Mouse (Mus musculus) MEL (cell line): Measurements from ENCODE around the gene Trank1. TPM values are rescaled to one million over a fixed set of nuclear protein-coding genes. Genes with fewer than 3 reads are reported as not detected.

Experiments used
- DNase-seq: peaks from one replicate; pipeline ENCODE4 v3.0.0; 2011; ENCODE audit warnings: low read depth, low spot score
- H3K27ac ChIP-seq: 2 replicates; pipeline ENCODE4 v1.5.1; 2012; ENCODE audit warnings: low read depth, mild to moderate bottlenecking, control low read depth, low read length, moderate library complexity; ENCODE audit not compliant: control insufficient read depth
- H3K27me3 ChIP-seq, 2 experiments: fragments of 150-350 bp in 1 of 2; sonication (generic) in 1 of 2; 2 replicates each; pipeline ENCODE4 v1.6.1; 2012; ENCODE audit warnings: low read length in 2 of 2, mild to moderate bottlenecking in 2 of 2, improper control_type of control experiment in 1 of 2, moderate library complexity in 1 of 2; ENCODE audit not compliant: insufficient read depth in 2 of 2, control insufficient read depth in 1 of 2
- H3K36me3 ChIP-seq, 2 experiments: 2 replicates each; pipeline ENCODE4 v1.6.1; 2012 to 2014; ENCODE audit warnings: low read length in 2 of 2, improper control_type of control experiment in 1 of 2, inconsistent platforms in 1 of 2, mild to moderate bottlenecking in 1 of 2; ENCODE audit not compliant: insufficient read depth in 2 of 2, control insufficient read depth in 1 of 2
- H3K4me1 ChIP-seq, 2 experiments: fragments of 150-350 bp in 1 of 2; sonication (generic) in 1 of 2; 2 replicates each; pipeline ENCODE4 v1.6.1; 2012; ENCODE audit warnings: low read length in 2 of 2, improper control_type of control experiment in 1 of 2, mild to moderate bottlenecking in 1 of 2; ENCODE audit not compliant: insufficient read depth in 2 of 2, control insufficient read depth in 1 of 2
- H3K4me3 ChIP-seq, 2 experiments: fragments of 150-350 bp in 1 of 2; sonication (generic) in 1 of 2; 2 replicates each; pipeline ENCODE4 v1.5.1; 2012; ENCODE audit warnings: low read depth in 2 of 2, low read length in 2 of 2, mild to moderate bottlenecking in 2 of 2, moderate library complexity in 2 of 2, control low read depth in 1 of 2, improper control_type of control experiment in 1 of 2; ENCODE audit not compliant: control insufficient read depth in 1 of 2, insufficient read depth in 1 of 2
- H3K79me2 ChIP-seq: 2 replicates; pipeline ENCODE4 v1.6.1; 2012; ENCODE audit warnings: mild to moderate bottlenecking, low read length, moderate library complexity; ENCODE audit not compliant: control insufficient read depth, poor library complexity, insufficient read depth
- H3K9ac ChIP-seq: 2 replicates; pipeline ENCODE4 v1.6.1; 2012; ENCODE audit warnings: low read depth, mild to moderate bottlenecking, control low read depth, low read length, moderate library complexity; ENCODE audit not compliant: control insufficient read depth, poor library complexity, severe bottlenecking
- H3K9me3 ChIP-seq: fragments of 150-350 bp; sonication (generic); replicated peaks from 2 replicates; pipeline ENCODE4 v1.6.1; 2012; ENCODE audit warnings: mild to moderate bottlenecking, low read length, improper control_type of control experiment, moderate library complexity; ENCODE audit not compliant: insufficient read depth
- BHLHE40 ChIP-seq: IDR thresholded peaks from 2 replicates; pipeline ENCODE4 v1.6.1; 2012; ENCODE audit warnings: low read depth, mild to moderate bottlenecking, inconsistent platforms, low read length, improper control_type of control experiment, borderline replicate concordance
- CHD1 ChIP-seq: IDR thresholded peaks from 2 replicates; pipeline ENCODE4 v1.6.1; 2012; ENCODE audit warnings: low read depth, mild to moderate bottlenecking, inconsistent platforms, low read length, improper control_type of control experiment
- CHD2 ChIP-seq: IDR thresholded peaks from 2 replicates; pipeline ENCODE4 v1.6.1; 2011; ENCODE audit warnings: low read length, improper control_type of control experiment
- CTCF ChIP-seq, 3 experiments: IDR thresholded peaks in 2 of 3; conservative IDR thresholded peaks in 1 of 3; 2 replicates each; pipeline ENCODE4 v1.5.1; 2011 to 2012; ENCODE audit warnings: low read length in 3 of 3, low read depth in 2 of 3, mild to moderate bottlenecking in 2 of 3, improper control_type of control experiment in 1 of 3, inconsistent platforms in 1 of 3, mixed read lengths in 1 of 3, moderate library complexity in 1 of 3; ENCODE audit not compliant: control insufficient read depth in 1 of 3, insufficient read depth in 1 of 3, poor library complexity in 1 of 3, severe bottlenecking in 1 of 3
- E2F4 ChIP-seq: IDR thresholded peaks from 2 replicates; pipeline ENCODE4 v1.6.1; 2011; ENCODE audit warnings: low read depth, low read length, improper control_type of control experiment, borderline replicate concordance
- EP300 ChIP-seq, 2 experiments: IDR thresholded peaks; 2 replicates each; pipeline ENCODE4 v1.6.1; 2011; ENCODE audit warnings: improper control_type of control experiment in 2 of 2, low read length in 2 of 2, low read depth in 1 of 2, mild to moderate bottlenecking in 1 of 2
- ETS1 ChIP-seq: IDR thresholded peaks from 2 replicates; pipeline ENCODE4 v1.6.1; 2012; ENCODE audit warnings: low read depth, mild to moderate bottlenecking, inconsistent platforms, low read length, improper control_type of control experiment, moderate library complexity
- MAZ ChIP-seq: IDR thresholded peaks from 2 replicates; pipeline ENCODE4 v1.6.1; 2012; ENCODE audit warnings: low read depth, mild to moderate bottlenecking, inconsistent platforms, low read length, improper control_type of control experiment
- MEF2A ChIP-seq: IDR thresholded peaks from 2 replicates; pipeline ENCODE4 v1.6.1; 2014; ENCODE audit warnings: low read depth, mild to moderate bottlenecking, inconsistent platforms, low read length, improper control_type of control experiment; ENCODE audit not compliant: poor library complexity, insufficient replicate concordance, severe bottlenecking; ENCODE audit errors: extremely low read depth
- MYC ChIP-seq: IDR thresholded peaks from 2 replicates; pipeline ENCODE4 v1.6.1; 2011; ENCODE audit warnings: low read depth, mild to moderate bottlenecking, low read length, improper control_type of control experiment, moderate library complexity
- POLR2AphosphoS2 ChIP-seq: IDR thresholded peaks from 2 replicates; pipeline ENCODE4 v1.6.1; 2011; ENCODE audit warnings: low read length, improper control_type of control experiment
- POLR2AphosphoS5 ChIP-seq: IDR thresholded peaks from 2 replicates; pipeline ENCODE4 v1.6.1; 2012; ENCODE audit warnings: low read depth, borderline replicate concordance, mild to moderate bottlenecking, inconsistent platforms, low read length, moderate library complexity, mixed read lengths
- RAD21 ChIP-seq: IDR thresholded peaks from 2 replicates; pipeline ENCODE4 v1.6.1; 2011; ENCODE audit warnings: mild to moderate bottlenecking, low read depth, low read length, improper control_type of control experiment
- RCOR1 ChIP-seq: IDR thresholded peaks from 2 replicates; pipeline ENCODE4 v1.6.1; 2012; ENCODE audit warnings: low read depth, mild to moderate bottlenecking, inconsistent platforms, low read length, improper control_type of control experiment
- SIN3A ChIP-seq: IDR thresholded peaks from 2 replicates; pipeline ENCODE4 v1.6.1; 2012; ENCODE audit warnings: low read length, improper control_type of control experiment, inconsistent platforms
- SMC3 ChIP-seq: IDR thresholded peaks from 2 replicates; pipeline ENCODE4 v1.6.1; 2011; ENCODE audit warnings: low read depth, low read length, improper control_type of control experiment
- TAL1 ChIP-seq: IDR thresholded peaks from 2 replicates; pipeline ENCODE4 v1.6.1; 2012; ENCODE audit warnings: mild to moderate bottlenecking, inconsistent platforms, low read length, moderate library complexity, mixed read lengths
- TBP ChIP-seq: IDR thresholded peaks from 2 replicates; pipeline ENCODE4 v1.8.0; 2011; ENCODE audit warnings: low read depth, low read length, improper control_type of control experiment
- TCF12 ChIP-seq: IDR thresholded peaks from 2 replicates; pipeline ENCODE4 v1.6.1; 2014; ENCODE audit warnings: low read depth, mild to moderate bottlenecking, inconsistent platforms, low read length, improper control_type of control experiment, moderate library complexity
- USF2 ChIP-seq, 2 experiments: IDR thresholded peaks; 2 replicates each; pipeline ENCODE4 v1.6.1; 2011 to 2012; ENCODE audit warnings: improper control_type of control experiment in 2 of 2, low read length in 2 of 2, borderline replicate concordance in 1 of 2, inconsistent platforms in 1 of 2, low read depth in 1 of 2, mild to moderate bottlenecking in 1 of 2; ENCODE audit not compliant: insufficient read depth in 1 of 2
- ZC3H11A ChIP-seq: IDR thresholded peaks from 2 replicates; pipeline ENCODE4 v1.6.1; 2012; ENCODE audit warnings: low read depth, mild to moderate bottlenecking, inconsistent platforms, low read length, improper control_type of control experiment
- ZMIZ1 ChIP-seq: IDR thresholded peaks from 2 replicates; pipeline ENCODE4 v1.6.1; 2012; ENCODE audit warnings: low read depth, mild to moderate bottlenecking, inconsistent platforms, low read length, improper control_type of control experiment, moderate library complexity
- ZNF384 ChIP-seq: IDR thresholded peaks from 2 replicates; pipeline ENCODE4 v1.6.1; 2012; ENCODE audit warnings: low read depth, mild to moderate bottlenecking, inconsistent platforms, low read length, improper control_type of control experiment
- polyA plus RNA-seq, 2 experiments: library from polyadenylated mRNA; stranded (reverse) in 1 of 2; unstranded in 1 of 2; fragments of >175 nt in 1 of 2; fragments of >200 nt in 1 of 2; gene quantifications; 2 replicates each; pipeline versions ENCODE4 v1.2.1 to v1.2.4; 2012; ENCODE audit warnings: low replicate concordance in 2 of 2, low read depth in 1 of 2; ENCODE audit not compliant: insufficient read length in 2 of 2, insufficient read depth in 1 of 2, missing spikeins in 1 of 2
- total RNA-seq: library from RNA; depleted of rRNA; stranded (reverse); fragments of 300-350 nt; gene quantifications from 2 replicates; pipeline ENCODE4 v1.2.3, GENCODE M21; 2012

The Trank1 gene
- total and polyA plus RNA-seq, 3 experiments = not detected

DNA sequence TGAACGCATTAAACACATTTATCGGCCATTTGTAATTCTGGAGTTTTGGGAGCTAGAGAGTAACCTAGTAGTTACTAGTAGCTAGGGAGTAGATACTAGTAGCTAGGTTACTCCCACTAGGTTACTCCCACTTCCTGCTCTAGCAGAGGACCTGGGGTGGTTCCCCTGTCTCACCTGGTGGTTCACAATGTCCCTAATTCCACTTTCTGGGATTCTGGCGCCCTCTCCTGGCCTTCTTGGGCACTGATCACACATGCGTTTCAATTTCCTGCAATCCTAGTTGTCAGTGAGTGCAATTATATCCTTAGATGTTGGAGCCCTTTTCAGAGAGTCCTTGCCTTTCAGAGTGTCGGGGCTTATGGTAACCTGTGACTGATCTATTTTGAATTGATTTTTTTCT is 2.7 kb downstream of the Trank1 start:
- peak; percentile 52 for DNase-seq
- Histone ChIP-seq H3K4me1 (no peaks in the 10 kb centered on the region), H3K27ac (no peak overlapping the region), H3K79me2 (no peaks in the 10 kb centered on the region), H3K9ac (no peak overlapping the region), H3K9me3 (no peaks in the 10 kb centered on the region), H3K27me3 (no peaks in the 10 kb centered on the region; a peak in 1 of 4 replicates), H3K36me3 (no peaks in the 10 kb centered on the region), H3K4me3 (no peak overlapping the region)
- TF ChIP-seq E2F4 (no peak), EP300 (IDR thresholded peaks at IDR 0.05; ENCODE audit: low read depth in 1 of 2, low read length in 2 of 2) (no peak), TBP (no peak), SMC3 (peak; percentile 82), SIN3A (no peak), USF2 (IDR thresholded peaks at IDR 0.05; ENCODE audit: borderline replicate concordance in 1 of 2, insufficient read depth in 1 of 2, low read depth in 1 of 2, low read length in 2 of 2) (no peak), MEF2A (no peak), RAD21 (peak; percentile 86), BHLHE40 (no peak), ZMIZ1 (no peak), CTCF (IDR thresholded peaks at IDR 0.05 in 2 of 3, conservative IDR thresholded peaks at IDR 0.05 in 1 of 3; ENCODE audit: control insufficient read depth in 1 of 3, insufficient read depth in 1 of 3, low read depth in 2 of 3, low read length in 3 of 3, poor library complexity in 1 of 3, severe bottlenecking in 1 of 3) (peak; percentile 74 to 87 (median 83)), POLR2AphosphoS5 (no peak), ZNF384 (no peak), ZC3H11A (peak; percentile 74), POLR2AphosphoS2 (no peak)

GRCm38 (mm10) chr9:111320912-111321311 is 9.4 kb downstream of the Trank1 start:
- Histone ChIP-seq H3K4me3 (no peak overlapping the region), H3K79me2 (no peaks in the 10 kb centered on the region), H3K9ac (no peak overlapping the region), H3K4me1 (no peaks in the 10 kb centered on the region), H3K27ac (no peak overlapping the region), H3K27me3 (no peaks in the 10 kb centered on the region), H3K36me3 (no peaks in the 10 kb centered on the region), H3K9me3 (no peaks in the 10 kb centered on the region)
- no peak for DNase-seq
- TF ChIP-seq CHD2 (no peak), MYC (no peak), ETS1 (no peak), MAZ (no peak), SMC3 (no peak), CHD1 (no peak), RCOR1 (no peak), TCF12 (no peak), ZMIZ1 (no peak), TAL1 (no peak)
